Mouse (Mus musculus) liver, embryonic 14.5 days (tissue): ENCODE measurements at regions not wholly inside any gene's neighbourhood (a gene's known extent, or its start where the extent isn't known, plus 50 kb on each side); places are given as distances from the start of the nearest gene placed in this dataset.

ENCODE experiments used
- ATAC-seq: fragments of 200-750 bp; cut with Nextera tagmentation; 2 replicates; pipeline ENCODE4 v1.8.0; 2017; ENCODE audit warnings: moderate number of reproducible peaks, mild to moderate bottlenecking, moderate library complexity; ENCODE audit not compliant: insufficient read depth
- DNase-seq, 3 experiments: peaks; one replicate each; pipeline ENCODE4 v3.0.0-alpha.2; 2012 to 2013; ENCODE audit warnings: low read depth in 3 of 3, low spot score in 3 of 3
- H3K27ac ChIP-seq: fragments of 300-500 bp; sonication (generic); 2 replicates; pipeline ENCODE4 v1.5.1; 2014; ENCODE audit warnings: moderate library complexity, mild to moderate bottlenecking, control low read depth, inconsistent platforms
- H3K27me3 ChIP-seq: fragments of 300-500 bp; sonication (generic); 2 replicates; pipeline ENCODE4 v1.6.1; 2014; ENCODE audit warnings: mild to moderate bottlenecking, low read length, moderate library complexity; ENCODE audit not compliant: control insufficient read depth, insufficient read depth
- H3K36me3 ChIP-seq: fragments of 300-500 bp; sonication (generic); replicated peaks from 2 replicates; pipeline ENCODE4 v1.6.1; 2014; ENCODE audit warnings: low read depth; ENCODE audit not compliant: control insufficient read depth, insufficient read depth
- H3K4me1 ChIP-seq, 2 experiments: fragments of 200-500 bp in 1 of 2; fragments of 300-500 bp in 1 of 2; sonication (generic) in 1 of 2; replicated peaks; 2 replicates each; pipeline ENCODE4 v1.6.1; 2012 to 2014; ENCODE audit warnings: antibody characterized with exemption in 1 of 2, inconsistent platforms in 1 of 2, low read length in 1 of 2; ENCODE audit not compliant: control insufficient read depth in 2 of 2, insufficient read depth in 2 of 2
- H3K4me2 ChIP-seq: fragments of 300-500 bp; sonication (generic); 2 replicates; pipeline ENCODE4 v1.6.1; 2014; ENCODE audit warnings: low read depth, mild to moderate bottlenecking, control low read depth, moderate library complexity
- H3K4me3 ChIP-seq, 2 experiments: fragments of 200-500 bp in 1 of 2; fragments of 300-500 bp in 1 of 2; sonication (generic) in 1 of 2; 2 replicates each; pipeline ENCODE4 v1.5.1; 2012 to 2014; ENCODE audit warnings: low read depth in 2 of 2, low read length in 2 of 2, mild to moderate bottlenecking in 2 of 2, control low read depth in 1 of 2, inconsistent platforms in 1 of 2, moderate library complexity in 1 of 2; ENCODE audit not compliant: insufficient read depth in 1 of 2
- H3K9ac ChIP-seq: fragments of 300-500 bp; sonication (generic); replicated peaks from 2 replicates; pipeline ENCODE4 v1.6.1; 2014; ENCODE audit warnings: mild to moderate bottlenecking, control low read depth, moderate library complexity
- H3K9me3 ChIP-seq: fragments of 300-500 bp; sonication (generic); 2 replicates; pipeline ENCODE4 v1.6.1; 2016; ENCODE audit warnings: low read length, mixed read lengths; ENCODE audit not compliant: control insufficient read depth
- CTCF ChIP-seq: IDR thresholded peaks from 2 replicates; pipeline ENCODE4 v1.5.1; 2016; ENCODE audit warnings: antibody characterized with exemption, low read depth, control low read depth
- EP300 ChIP-seq: IDR thresholded peaks from 2 replicates; pipeline ENCODE4 v1.6.1; 2016; ENCODE audit warnings: antibody characterized with exemption, low read depth
- WGBS: fragments of 180-500 bp; shearing (Covaris S2); extraction: QIAGEN DNeasy Blood & Tissue Kit; methylation state at CpG from one replicate; pipeline ENCODE4 v1.1.7; 2014; ENCODE audit not compliant: insufficient replicate concordance; 5-methylcytosine and 5-hydroxymethylcytosine counted together

DNA sequence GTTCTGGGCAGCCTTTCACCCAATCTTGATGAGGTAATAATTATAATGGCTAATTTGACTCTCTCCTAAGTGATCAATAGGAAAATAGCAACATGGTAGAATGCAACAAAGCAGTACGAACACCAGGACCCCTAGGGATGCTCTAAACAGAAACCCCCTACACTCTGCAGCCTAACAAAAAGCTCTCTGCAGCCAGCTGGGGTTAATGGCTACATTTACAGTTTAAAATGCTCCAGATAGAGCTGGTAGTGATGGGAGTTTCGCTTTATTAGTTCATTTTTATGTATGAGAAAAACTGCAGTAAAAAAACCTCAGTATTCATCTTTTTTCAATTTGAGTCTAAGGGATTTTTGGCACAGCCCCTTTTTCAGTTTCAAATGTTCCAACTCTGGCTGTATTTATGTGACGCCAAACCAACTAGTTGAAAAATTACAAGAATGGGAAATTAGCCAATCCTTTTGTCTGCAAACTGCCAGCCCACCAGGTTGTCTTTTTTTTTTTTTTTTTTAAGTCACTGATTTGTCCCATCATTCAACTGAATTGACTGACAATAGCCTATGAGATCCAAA lies 84.2 kb downstream of the Icos start:
- Histone ChIP-seq H3K4me3 (no peak overlapping the region), H3K4me2 (no peak overlapping the region), H3K9ac (no peak overlapping the region), H3K4me1 (no peaks in the 10 kb centered on the region), H3K27me3 (no peaks in the 10 kb centered on the region), H3K27ac (no peak overlapping the region), H3K36me3 (no peaks in the 10 kb centered on the region), H3K9me3 (no peaks in the 10 kb centered on the region)
- no peak for TF ChIP-seq CTCF
- no peak for TF ChIP-seq EP300
- ATAC-seq, result no peak
- no peak for DNase-seq
- WGBS, result 54% methylated on average over 3 of the region's 3 CpGs

DNA sequence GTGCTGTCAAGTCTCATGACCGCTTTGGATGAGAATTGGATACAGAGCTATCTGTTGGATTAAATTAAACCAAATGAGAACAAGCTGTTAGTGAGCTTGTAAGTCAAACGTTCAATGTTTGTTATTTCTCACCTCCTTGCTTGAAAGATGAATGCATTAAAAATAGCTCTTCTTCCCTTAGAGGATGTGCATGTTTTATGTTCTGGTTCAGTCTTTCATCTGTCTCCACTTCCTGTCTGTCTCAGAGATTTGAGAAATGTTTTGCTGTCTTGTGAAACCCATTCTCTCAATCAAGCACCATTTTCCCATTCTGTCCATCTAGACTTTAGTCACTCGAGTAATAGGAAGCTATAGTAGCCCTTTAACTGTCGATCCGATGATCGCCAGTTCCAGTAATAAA lies 90.4 kb downstream of the Icos start:
- ATAC-seq, result no peak
- H3K27ac ChIP-seq, result no peak overlapping the region
- no peaks in the 10 kb centered on the region for H3K4me1 ChIP-seq
- WGBS, result 63% methylated on average over 6 of the region's 6 CpGs
- H3K36me3 ChIP-seq, result no peaks in the 10 kb centered on the region
- H3K27me3 ChIP-seq, result no peaks in the 10 kb centered on the region
- no peak for DNase-seq
- no peak overlapping the region for H3K9ac ChIP-seq
- no peak overlapping the region for H3K4me2 ChIP-seq
- TF ChIP-seq CTCF, result no peak
- TF ChIP-seq EP300, result no peak
- H3K9me3 ChIP-seq, result no peaks in the 10 kb centered on the region
- no peak overlapping the region for H3K4me3 ChIP-seq

DNA sequence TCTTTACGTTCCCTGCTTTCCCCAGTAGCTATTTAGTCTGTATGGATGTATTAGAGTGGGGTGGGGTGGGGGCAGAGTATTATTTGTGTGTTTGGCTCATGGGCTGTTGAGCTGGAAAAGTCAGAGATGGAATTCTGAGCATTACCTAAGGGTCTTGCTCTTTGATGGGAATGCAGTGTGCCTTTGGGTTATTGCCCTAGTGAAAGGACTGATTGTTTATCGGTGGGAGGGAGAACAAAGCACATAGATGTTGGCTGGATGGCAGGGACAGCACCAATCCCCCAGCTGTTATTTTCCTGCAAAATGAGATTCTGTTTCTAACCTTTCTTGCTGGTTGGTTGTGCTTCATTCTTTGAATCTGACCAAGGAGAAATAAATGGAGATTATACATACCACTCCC lies 96.4 kb downstream of the Icos start:
- WGBS, result 53% methylated on average over 2 of the region's 2 CpGs
- DNase-seq, result no peak
- Histone ChIP-seq H3K27ac (no peak overlapping the region), H3K9ac (no peak overlapping the region), H3K27me3 (no peaks in the 10 kb centered on the region), H3K4me1 (no peaks in the 10 kb centered on the region), H3K4me3 (no peak overlapping the region), H3K9me3 (no peaks in the 10 kb centered on the region), H3K36me3 (no peaks in the 10 kb centered on the region), H3K4me2 (no peak overlapping the region)
- ATAC-seq, result no peak
- TF ChIP-seq CTCF, result no peak
- TF ChIP-seq EP300, result no peak

DNA sequence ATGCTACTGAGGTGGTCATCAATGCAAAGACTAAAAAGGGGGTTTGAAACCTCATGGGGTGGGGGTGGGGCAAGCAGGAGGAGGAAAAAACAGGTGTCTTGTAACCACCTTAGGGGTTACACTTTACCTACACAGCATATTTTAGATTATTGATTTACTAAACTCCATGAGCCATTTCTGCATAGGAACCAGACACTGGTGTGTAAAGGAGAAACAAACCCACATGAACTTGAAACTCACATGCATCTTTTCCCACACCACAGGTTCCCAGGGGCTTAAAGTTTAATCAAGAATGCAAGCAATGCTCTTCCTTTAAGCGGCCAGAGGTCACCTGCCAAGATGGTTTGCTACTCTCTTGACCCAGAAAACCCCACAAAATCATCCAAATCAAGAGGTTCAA lies 97.6 kb downstream of the Icos start:
- H3K36me3 ChIP-seq, result no peaks in the 10 kb centered on the region
- no peaks in the 10 kb centered on the region for H3K9me3 ChIP-seq
- H3K9ac ChIP-seq, result no peak overlapping the region
- no peaks in the 10 kb centered on the region for H3K27me3 ChIP-seq
- H3K4me3 ChIP-seq, result no peak overlapping the region
- no peak for ATAC-seq
- H3K4me1 ChIP-seq, result no peaks in the 10 kb centered on the region
- TF ChIP-seq CTCF, result no peak
- TF ChIP-seq EP300, result no peak
- WGBS, result 55% methylated on average over 1 of the region's 1 CpGs
- H3K27ac ChIP-seq, result no peak overlapping the region
- H3K4me2 ChIP-seq, result no peak overlapping the region
- no peak for DNase-seq

DNA sequence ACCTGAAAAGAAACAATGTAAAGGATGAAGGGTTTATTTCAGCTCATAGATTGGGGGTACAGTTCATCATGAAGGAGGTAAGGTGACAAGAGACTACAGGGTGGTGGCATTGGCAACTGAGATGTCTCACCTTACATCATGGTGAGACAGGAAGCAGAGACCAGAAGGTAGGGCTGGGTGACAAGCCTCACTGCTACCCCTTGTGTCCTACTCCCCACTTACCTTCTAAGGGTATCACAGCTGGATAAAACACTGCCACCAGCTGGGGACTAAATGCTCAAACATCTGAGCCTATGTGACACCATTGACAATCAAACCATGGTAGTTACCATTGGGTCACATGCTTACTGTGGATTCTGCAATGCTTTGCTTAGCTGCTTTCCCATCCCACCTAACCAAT lies 107.0 kb downstream of the Icos start:
- TF ChIP-seq CTCF, result no peak
- TF ChIP-seq EP300, result no peak
- no peaks in the 10 kb centered on the region for H3K27me3 ChIP-seq
- no peak overlapping the region for H3K27ac ChIP-seq
- DNase-seq (no peak), ATAC-seq (no peak)
- H3K4me1 ChIP-seq, result no peaks in the 10 kb centered on the region
- no peaks in the 10 kb centered on the region for H3K9me3 ChIP-seq
- H3K9ac ChIP-seq, result no peak overlapping the region
- H3K36me3 ChIP-seq, result no peaks in the 10 kb centered on the region
- no peak overlapping the region for H3K4me2 ChIP-seq
- no peak overlapping the region for H3K4me3 ChIP-seq

DNA sequence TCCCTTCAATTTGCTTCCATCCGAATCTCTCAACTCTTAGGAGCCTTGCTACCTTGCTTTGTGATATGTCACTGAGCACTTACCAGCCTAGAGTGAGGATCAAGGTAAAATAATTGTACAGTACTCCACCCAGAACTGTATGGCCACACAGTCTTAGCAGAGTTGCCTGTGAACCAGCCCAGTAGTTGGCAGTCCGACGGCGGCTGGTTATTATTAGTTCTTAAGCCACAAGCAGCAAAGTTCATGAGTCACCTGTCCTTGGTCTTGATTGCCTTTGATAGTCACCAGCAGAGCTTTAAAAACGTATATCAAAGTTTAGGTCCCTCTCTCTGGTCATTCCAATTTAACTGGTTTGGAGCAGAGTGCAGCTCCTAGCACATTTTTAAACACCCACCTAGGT lies 109.1 kb downstream of the Icos start:
- Histone ChIP-seq H3K9ac (no peak overlapping the region), H3K36me3 (no peaks in the 10 kb centered on the region), H3K9me3 (no peaks in the 10 kb centered on the region), H3K27ac (no peak overlapping the region), H3K4me1 (no peaks in the 10 kb centered on the region), H3K4me3 (no peak overlapping the region), H3K4me2 (no peak overlapping the region), H3K27me3 (no peaks in the 10 kb centered on the region)
- no peak for TF ChIP-seq CTCF
- no peak for TF ChIP-seq EP300
- WGBS, result 49% methylated on average over 5 of the region's 5 CpGs
- ATAC-seq, result no peak
- no peak for DNase-seq
